Mouse (Mus musculus) adrenal gland, adult (tissue): ENCODE data around the gene Pllp.

Experiments
- DNase-seq, 2 experiments: peaks; one replicate each; pipeline ENCODE4 v3.0.0; 2022 to 2023; ENCODE audit warnings: low spot score in 1 of 2; ENCODE audit not compliant: inconsistent age in 2 of 2

Pllp gene

DNA sequence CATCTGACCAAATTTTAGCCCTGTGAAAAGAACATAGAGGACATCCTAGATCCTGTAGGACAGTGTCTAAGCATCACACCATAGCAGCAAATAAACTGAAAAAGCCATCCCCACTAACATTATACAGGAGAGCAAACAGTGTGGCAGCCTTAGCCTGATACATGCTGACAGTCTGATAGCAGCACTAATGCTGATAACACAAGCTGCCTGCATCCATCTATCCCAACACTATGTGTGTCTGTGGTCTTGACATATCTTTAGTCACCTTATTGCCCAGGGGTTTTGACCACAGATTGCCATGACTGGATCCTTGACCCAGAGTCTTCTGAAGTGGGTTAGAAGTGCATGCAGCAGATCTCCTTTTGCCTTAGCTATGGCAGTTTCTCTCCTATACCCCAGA is 41.1 kb downstream of the Pllp start:
- DNase-seq = no peak

- DNase-seq = no peak
Measured at GRCm38 (mm10) chr8:94652951-94653350, 43.1 kb downstream of the Pllp start.

GRCm38 (mm10) chr8:94649496-94649895 is 46.6 kb downstream of the Pllp start:
- no peak for DNase-seq

GRCm38 (mm10) chr8:94646165-94646564 is 49.9 kb downstream of the Pllp start:
- DNase-seq = no peak

- DNase-seq = no peak
Measured at GRCm38 (mm10) chr8:94645202-94645601, 50.9 kb downstream of the Pllp start.

DNA sequence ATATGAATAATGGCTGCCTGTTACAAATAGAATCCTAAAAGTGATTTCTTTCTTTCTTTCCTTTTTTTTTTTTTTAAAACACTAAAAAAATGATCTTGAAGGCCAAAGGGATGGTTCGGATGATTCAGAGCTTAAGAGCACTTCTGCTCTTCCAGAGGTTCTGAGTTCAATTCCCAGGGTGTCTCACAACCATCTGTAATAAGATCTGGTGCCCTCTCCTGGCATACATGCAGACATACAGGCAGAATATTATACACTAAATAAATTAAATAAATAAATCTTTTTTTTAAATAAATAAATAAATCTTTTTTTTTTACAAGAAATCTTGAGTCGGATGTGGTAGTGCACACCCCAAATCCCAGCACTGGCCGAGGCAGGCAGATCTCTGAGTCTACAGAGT is 54.1 kb downstream of the Pllp start:
- DNase-seq = no peak

DNA sequence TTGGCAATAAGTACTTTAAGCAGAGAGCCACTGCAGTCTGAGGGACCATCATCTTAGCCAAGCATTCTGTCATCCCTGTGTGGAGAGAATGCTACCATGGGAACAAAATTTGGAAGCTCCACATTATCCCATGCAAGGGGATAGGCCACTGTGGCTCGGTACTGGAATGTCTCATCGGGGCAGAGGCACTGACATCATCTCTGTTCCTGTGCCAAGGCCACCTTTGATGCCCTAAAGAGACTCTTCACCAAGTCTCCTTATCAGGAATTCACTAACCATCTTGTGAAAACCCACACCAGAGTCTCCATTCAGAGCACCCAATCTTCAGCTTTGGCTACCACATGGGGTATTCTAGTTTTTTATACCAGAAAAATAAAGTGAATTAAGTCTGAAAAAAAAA is 54.9 kb downstream of the Pllp start:
- DNase-seq = peak; percentile 67 to 69

DNA sequence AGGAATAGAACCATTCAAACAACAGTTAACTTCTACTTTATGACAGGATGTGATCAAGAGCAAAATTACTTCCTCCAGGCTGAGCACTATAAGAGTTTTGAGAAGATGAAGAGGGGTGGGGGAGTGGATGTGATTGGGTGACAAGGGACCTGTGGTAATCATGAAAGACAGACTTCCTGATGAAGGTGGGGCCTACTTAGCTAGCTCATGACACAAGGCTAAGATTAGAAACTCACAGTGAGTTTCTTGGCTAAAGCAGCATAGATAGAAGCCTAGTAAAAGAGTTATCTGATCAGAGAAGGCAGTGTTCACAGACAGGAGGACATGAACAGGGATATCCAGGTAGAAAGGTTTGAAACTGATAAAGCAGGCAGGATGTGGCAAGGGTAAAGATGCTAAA is 61.9 kb downstream of the Pllp start:
- DNase-seq = no peak

DNA sequence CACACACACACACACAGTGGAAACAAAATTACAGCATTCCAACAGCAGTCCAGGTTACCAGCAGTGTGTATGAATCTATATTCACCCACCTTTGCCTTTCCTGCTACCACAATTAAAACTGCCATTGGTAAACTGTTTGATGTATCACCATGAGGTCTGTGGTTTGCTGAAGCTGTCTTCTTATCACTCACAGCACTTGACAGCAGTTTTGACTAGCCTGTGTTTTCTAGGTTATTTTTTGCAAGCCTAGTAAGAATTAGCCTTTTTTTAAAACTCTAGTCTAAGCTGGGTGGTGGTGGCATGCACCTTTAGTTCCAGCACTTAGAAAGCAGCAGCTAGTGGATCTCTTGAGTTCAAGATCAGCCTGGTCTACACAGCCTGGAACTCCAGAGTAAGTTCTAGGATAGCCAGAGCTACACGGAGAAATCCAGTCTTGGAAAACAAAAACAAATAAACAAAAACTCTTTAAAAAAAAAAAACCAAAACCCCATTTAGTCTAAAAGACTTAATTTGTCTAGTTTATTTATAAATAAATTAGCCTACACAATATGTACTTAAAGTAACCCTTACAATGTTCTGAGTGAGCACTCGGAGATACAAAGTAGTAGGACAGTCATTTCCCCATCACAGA is 62.4 kb downstream of the Pllp start:
- DNase-seq = no peak
